Mouse (Mus musculus): ENCODE results near the gene Fastkd2. TPM values are rescaled to one million over a fixed set of nuclear protein-coding genes. Genes with fewer than 3 reads are reported as not detected.
A peak's percentile ranks its signal among the peaks of the same experiment; 100 is the strongest.

Gene Fastkd2
- polyA plus RNA-seq (2015; fragmentation: Nextera tagmentation; extraction: Ambion mirVana), result 35.3 and 35.8 TPM in 2 replicates

DNA sequence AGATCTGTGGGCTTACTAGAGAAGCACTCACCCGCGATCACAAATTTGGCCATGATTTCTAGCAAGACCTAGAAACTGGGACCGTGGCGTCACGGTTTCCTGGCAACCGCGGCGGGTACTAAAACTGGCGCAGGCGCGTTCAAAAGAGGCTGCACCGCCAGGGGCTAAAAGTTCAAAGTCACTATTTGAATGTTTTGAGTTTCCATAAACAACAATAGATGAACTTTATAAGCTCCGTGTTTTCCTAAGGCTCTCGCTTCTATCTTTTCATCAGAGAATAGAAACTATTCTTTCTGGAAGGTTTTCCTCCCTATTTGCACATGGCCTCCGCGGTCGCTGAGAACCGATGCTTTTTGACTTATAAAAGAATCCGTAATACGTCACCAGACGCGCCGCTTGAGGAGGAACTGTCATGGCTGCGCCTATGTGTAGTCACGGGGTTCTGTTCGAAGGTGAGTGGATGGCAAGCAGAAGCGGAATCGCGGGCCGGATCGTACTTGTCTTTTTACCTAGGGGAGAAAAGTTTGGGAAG, at the start of gene Fastkd2, which contains the start of gene Mdh1b:
Gene Fastkd2, plus strand, starts transcription at position 375 of the 532 bp plus-strand sequence.
Gene Mdh1b, minus strand, starts transcription at position 79 of the 532 bp plus-strand sequence.
- Histone ChIP-seq H3K9ac (ENCODE audit: low read depth, low read length) (peak within 1 kb of the TSS; percentile 67), H3K4me1 (ENCODE audit: control insufficient read depth, insufficient read depth, low read depth, low read length) (peaks cover 23% of the 10 kb centered on the region), H3K36me3 (ENCODE audit: control insufficient read depth, insufficient read depth, low read length) (no peaks in the 10 kb centered on the region), H3K27me3 (replicated peaks; ENCODE audit: control insufficient read depth, insufficient read depth, low read length) (no peaks in the 10 kb centered on the region), H3K9me3 (ENCODE audit: control insufficient read depth, low read length) (no peaks in the 10 kb centered on the region), H3K4me3 (ENCODE audit: low read length) (peak within 1 kb of the TSS; percentile 56), H3K27ac (ENCODE audit: low read depth, low read length) (peak within 1 kb of the TSS; percentile 44; the same call in 1 of the 2 replicates), H3K4me2 (ENCODE audit: low read length) (peak within 1 kb of the TSS; percentile 86)
- ATAC-seq, result peak; percentile 96
- WGBS, result under 1% methylated on average over 31 of the region's 31 CpGs

DNA sequence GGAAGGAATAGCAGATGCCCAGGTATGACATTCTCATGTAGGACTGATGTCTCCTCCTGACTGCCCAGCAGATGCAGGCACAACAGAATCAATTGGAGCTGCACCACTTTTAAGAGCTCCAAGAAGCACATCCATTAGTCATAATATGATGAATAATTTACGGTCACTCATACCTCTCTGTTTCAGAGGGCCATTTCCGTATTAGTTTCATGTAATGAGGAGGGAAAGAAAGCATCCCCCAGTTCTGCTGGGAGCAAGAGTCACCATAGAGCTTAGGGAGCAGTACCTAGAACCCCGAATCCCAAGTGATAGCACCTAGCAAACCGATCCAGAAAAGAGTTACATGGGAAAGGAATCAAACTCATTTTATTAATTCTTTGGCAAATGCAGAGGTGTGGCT, 43.6 kb upstream of the Fastkd2 start, which contains the start of gene Dytn:
Gene Dytn, minus strand, starts transcription at position 101 of the 400 bp plus-strand sequence.
- no peaks in the 10 kb centered on the region for H3K4me1 ChIP-seq (ENCODE audit: control insufficient read depth, insufficient read depth, low read depth, low read length)
- H3K9me3 ChIP-seq (ENCODE audit: control insufficient read depth, low read length), result no peaks in the 10 kb centered on the region
- H3K9ac ChIP-seq (ENCODE audit: low read depth, low read length), result no peak within 1 kb of the TSS
- no peak within 1 kb of the TSS for H3K27ac ChIP-seq (ENCODE audit: low read depth, low read length)
- ATAC-seq, result no peak
- no peaks in the 10 kb centered on the region for H3K27me3 ChIP-seq (replicated peaks; ENCODE audit: control insufficient read depth, insufficient read depth, low read length)
- H3K4me2 ChIP-seq (ENCODE audit: low read length), result no peak within 1 kb of the TSS
- WGBS, result 87% methylated on average over 4 of the region's 4 CpGs
- H3K4me3 ChIP-seq (ENCODE audit: low read length), result no peak within 1 kb of the TSS
- H3K36me3 ChIP-seq (ENCODE audit: control insufficient read depth, insufficient read depth, low read length), result no peaks in the 10 kb centered on the region

GRCm38 (mm10) chr1:63696861-63697260, 33.6 kb upstream of the Fastkd2 start:
- WGBS, result 72% methylated on average over 3 of the region's 3 CpGs

DNA sequence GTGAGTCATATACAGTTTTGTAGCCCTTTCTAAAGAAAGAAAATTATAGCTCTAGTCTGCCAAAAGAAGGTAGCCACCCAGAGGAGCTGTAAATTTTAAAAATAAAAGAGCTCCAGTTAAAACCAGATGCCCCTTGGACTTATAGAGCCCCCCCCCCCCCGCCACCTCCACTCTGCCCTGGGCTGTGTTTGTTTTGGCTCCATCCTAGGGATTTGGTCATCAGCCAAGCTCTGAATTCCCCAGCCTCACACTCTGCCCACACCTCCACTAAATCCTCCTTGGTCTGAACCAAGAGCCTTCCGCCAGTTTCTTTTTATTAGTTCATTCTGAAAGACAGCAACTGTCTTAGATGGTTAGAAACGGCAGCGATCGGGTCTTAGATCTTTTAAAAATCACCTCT, 24.7 kb upstream of the Fastkd2 start:
- Histone ChIP-seq H3K27me3 (replicated peaks; ENCODE audit: control insufficient read depth, insufficient read depth, low read length) (no peaks in the 10 kb centered on the region), H3K27ac (ENCODE audit: low read depth, low read length) (no peak overlapping the region), H3K4me3 (ENCODE audit: low read length) (no peak overlapping the region), H3K36me3 (ENCODE audit: control insufficient read depth, insufficient read depth, low read length) (no peaks in the 10 kb centered on the region), H3K9ac (ENCODE audit: low read depth, low read length) (no peak overlapping the region), H3K4me2 (ENCODE audit: low read length) (no peak overlapping the region), H3K9me3 (ENCODE audit: control insufficient read depth, low read length) (no peaks in the 10 kb centered on the region), H3K4me1 (ENCODE audit: control insufficient read depth, insufficient read depth, low read depth, low read length) (no peaks in the 10 kb centered on the region)
- WGBS, result 66% methylated on average over 5 of the region's 5 CpGs
- ATAC-seq, result no peak

More at GRCm38 (mm10) chr1:63696861-63697260, 33.6 kb upstream of the Fastkd2 start:
- no peak for ATAC-seq
- no peaks in the 10 kb centered on the region for H3K4me1 ChIP-seq (ENCODE audit: control insufficient read depth, insufficient read depth, low read depth, low read length)
- H3K9ac ChIP-seq (ENCODE audit: low read depth, low read length), result no peak overlapping the region
- H3K4me2 ChIP-seq (ENCODE audit: low read length), result no peak overlapping the region
- no peak overlapping the region for H3K4me3 ChIP-seq (ENCODE audit: low read length)
- H3K36me3 ChIP-seq (ENCODE audit: control insufficient read depth, insufficient read depth, low read length), result no peaks in the 10 kb centered on the region
- H3K9me3 ChIP-seq (ENCODE audit: control insufficient read depth, low read length), result no peaks in the 10 kb centered on the region
- no peak overlapping the region for H3K27ac ChIP-seq (ENCODE audit: low read depth, low read length)
- no peaks in the 10 kb centered on the region for H3K27me3 ChIP-seq (replicated peaks; ENCODE audit: control insufficient read depth, insufficient read depth, low read length)

DNA sequence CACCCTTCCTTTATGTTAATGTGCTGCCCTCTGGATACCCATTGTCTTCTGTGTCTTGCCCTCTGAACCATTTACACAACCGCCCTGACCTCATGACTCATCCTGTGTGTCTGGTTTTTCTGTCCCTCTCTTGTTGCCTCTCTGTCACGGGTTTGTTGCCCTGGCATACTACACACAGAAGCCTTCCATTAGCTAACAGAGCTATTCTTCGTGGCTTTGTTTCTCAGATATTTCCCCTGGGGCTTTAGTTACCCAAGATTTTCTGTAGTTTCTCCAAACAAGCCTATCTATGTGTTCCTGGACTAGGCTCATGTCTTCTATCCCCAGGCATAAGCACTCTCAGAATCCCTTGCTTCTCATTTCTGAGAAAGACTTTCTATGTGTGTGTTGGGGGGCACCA, 21.5 kb upstream of the Fastkd2 start:
- Histone ChIP-seq H3K4me1 (ENCODE audit: control insufficient read depth, insufficient read depth, low read depth, low read length) (no peaks in the 10 kb centered on the region), H3K27me3 (replicated peaks; ENCODE audit: control insufficient read depth, insufficient read depth, low read length) (no peaks in the 10 kb centered on the region), H3K9ac (ENCODE audit: low read depth, low read length) (no peak overlapping the region), H3K9me3 (ENCODE audit: control insufficient read depth, low read length) (no peaks in the 10 kb centered on the region), H3K27ac (ENCODE audit: low read depth, low read length) (no peak overlapping the region), H3K4me2 (ENCODE audit: low read length) (no peak overlapping the region), H3K36me3 (ENCODE audit: control insufficient read depth, insufficient read depth, low read length) (no peaks in the 10 kb centered on the region), H3K4me3 (ENCODE audit: low read length) (no peak overlapping the region)
- WGBS, result 59% methylated on average over 3 of the region's 3 CpGs
- no peak for ATAC-seq

- 78% methylated on average over 7 of the region's 7 CpGs for WGBS
- Histone ChIP-seq H3K4me3 (ENCODE audit: low read length) (no peak overlapping the region), H3K4me2 (ENCODE audit: low read length) (no peak overlapping the region), H3K9me3 (ENCODE audit: control insufficient read depth, low read length) (no peaks in the 10 kb centered on the region), H3K4me1 (ENCODE audit: control insufficient read depth, insufficient read depth, low read depth, low read length) (no peaks in the 10 kb centered on the region), H3K9ac (ENCODE audit: low read depth, low read length) (no peak overlapping the region), H3K36me3 (ENCODE audit: control insufficient read depth, insufficient read depth, low read length) (no peaks in the 10 kb centered on the region), H3K27ac (ENCODE audit: low read depth, low read length) (no peak overlapping the region), H3K27me3 (replicated peaks; ENCODE audit: control insufficient read depth, insufficient read depth, low read length) (no peaks in the 10 kb centered on the region)
- ATAC-seq, result no peak
These were observed 10.3 kb upstream of the Fastkd2 start for GRCm38 (mm10) chr1:63720161-63720560.

GRCm38 (mm10) chr1:63729796-63730195, 618 bp upstream of the Fastkd2 start:
- no peaks in the 10 kb centered on the region for H3K36me3 ChIP-seq (ENCODE audit: control insufficient read depth, insufficient read depth, low read length)
- H3K4me1 ChIP-seq (ENCODE audit: control insufficient read depth, insufficient read depth, low read depth, low read length), result peaks cover 23% of the 10 kb centered on the region
- H3K9ac ChIP-seq (ENCODE audit: low read depth, low read length), result peak overlapping the region; percentile 59
- no peaks in the 10 kb centered on the region for H3K9me3 ChIP-seq (ENCODE audit: control insufficient read depth, low read length)
- peak overlapping the region; percentile 56 for H3K4me3 ChIP-seq (ENCODE audit: low read length)
- WGBS, result 41% methylated on average over 8 of the region's 8 CpGs
- H3K4me2 ChIP-seq (ENCODE audit: low read length), result peak overlapping the region; percentile 86
- H3K27ac ChIP-seq (ENCODE audit: low read depth, low read length), result peak overlapping the region; percentile 44; the same call in 1 of the 2 replicates
- no peaks in the 10 kb centered on the region for H3K27me3 ChIP-seq (replicated peaks; ENCODE audit: control insufficient read depth, insufficient read depth, low read length)
- no peak; the same call in 1 of the 2 replicates for ATAC-seq

GRCm38 (mm10) chr1:63756005-63756404, 25.6 kb downstream of the Fastkd2 start:
- H3K9ac ChIP-seq (ENCODE audit: low read depth, low read length), result no peak overlapping the region
- H3K27me3 ChIP-seq (replicated peaks; ENCODE audit: control insufficient read depth, insufficient read depth, low read length), result no peaks in the 10 kb centered on the region
- H3K36me3 ChIP-seq (ENCODE audit: control insufficient read depth, insufficient read depth, low read length), result peaks cover 2% of the 10 kb centered on the region; the same call in 1 of the 2 replicates
- ATAC-seq, result no peak
- H3K27ac ChIP-seq (ENCODE audit: low read depth, low read length), result no peak overlapping the region
- 66% methylated on average over 2 of the region's 2 CpGs for WGBS
- no peaks in the 10 kb centered on the region for H3K9me3 ChIP-seq (ENCODE audit: control insufficient read depth, low read length)
- no peak overlapping the region for H3K4me2 ChIP-seq (ENCODE audit: low read length)
- H3K4me1 ChIP-seq (ENCODE audit: control insufficient read depth, insufficient read depth, low read depth, low read length), result no peaks in the 10 kb centered on the region
- H3K4me3 ChIP-seq (ENCODE audit: low read length), result no peak overlapping the region

- H3K4me1 ChIP-seq (ENCODE audit: control insufficient read depth, insufficient read depth, low read depth, low read length), result peaks cover 20% of the 10 kb centered on the region
- 5% methylated on average over 3 of the region's 3 CpGs for WGBS
- no peaks in the 10 kb centered on the region for H3K9me3 ChIP-seq (ENCODE audit: control insufficient read depth, low read length)
- ATAC-seq, result peak; percentile 93
- no peak overlapping the region; the same call in 1 of the 2 replicates for H3K9ac ChIP-seq (ENCODE audit: low read depth, low read length)
- no peaks in the 10 kb centered on the region for H3K27me3 ChIP-seq (replicated peaks; ENCODE audit: control insufficient read depth, insufficient read depth, low read length)
- H3K27ac ChIP-seq (ENCODE audit: low read depth, low read length), result peak overlapping the region; percentile 67
- H3K36me3 ChIP-seq (ENCODE audit: control insufficient read depth, insufficient read depth, low read length), result no peaks in the 10 kb centered on the region
- no peak overlapping the region for H3K4me3 ChIP-seq (ENCODE audit: low read length)
- no peak overlapping the region for H3K4me2 ChIP-seq (ENCODE audit: low read length)
These were observed 32.8 kb downstream of the Fastkd2 start for GRCm38 (mm10) chr1:63763212-63763694.
